Mouse (Mus musculus) MEL (cell line): ENCODE measurements around the gene Fn1. TPM values are rescaled to one million over a fixed set of nuclear protein-coding genes. Genes with fewer than 3 reads are reported as not detected.

Experiments used
- DNase-seq: peaks from one replicate; pipeline ENCODE4 v3.0.0; 2011; ENCODE audit warnings: low read depth, low spot score
- H3K27ac ChIP-seq: 2 replicates; pipeline ENCODE4 v1.5.1; 2012; ENCODE audit warnings: low read depth, mild to moderate bottlenecking, control low read depth, low read length, moderate library complexity; ENCODE audit not compliant: control insufficient read depth
- H3K27me3 ChIP-seq, 2 experiments: fragments of 150-350 bp in 1 of 2; sonication (generic) in 1 of 2; 2 replicates each; pipeline ENCODE4 v1.6.1; 2012; ENCODE audit warnings: low read length in 2 of 2, mild to moderate bottlenecking in 2 of 2, improper control_type of control experiment in 1 of 2, moderate library complexity in 1 of 2; ENCODE audit not compliant: insufficient read depth in 2 of 2, control insufficient read depth in 1 of 2
- H3K36me3 ChIP-seq, 2 experiments: 2 replicates each; pipeline ENCODE4 v1.6.1; 2012 to 2014; ENCODE audit warnings: low read length in 2 of 2, improper control_type of control experiment in 1 of 2, inconsistent platforms in 1 of 2, mild to moderate bottlenecking in 1 of 2; ENCODE audit not compliant: insufficient read depth in 2 of 2, control insufficient read depth in 1 of 2
- H3K4me1 ChIP-seq, 2 experiments: fragments of 150-350 bp in 1 of 2; sonication (generic) in 1 of 2; 2 replicates each; pipeline ENCODE4 v1.6.1; 2012; ENCODE audit warnings: low read length in 2 of 2, improper control_type of control experiment in 1 of 2, mild to moderate bottlenecking in 1 of 2; ENCODE audit not compliant: insufficient read depth in 2 of 2, control insufficient read depth in 1 of 2
- H3K4me3 ChIP-seq, 2 experiments: fragments of 150-350 bp in 1 of 2; sonication (generic) in 1 of 2; 2 replicates each; pipeline ENCODE4 v1.5.1; 2012; ENCODE audit warnings: low read depth in 2 of 2, low read length in 2 of 2, mild to moderate bottlenecking in 2 of 2, moderate library complexity in 2 of 2, control low read depth in 1 of 2, improper control_type of control experiment in 1 of 2; ENCODE audit not compliant: control insufficient read depth in 1 of 2, insufficient read depth in 1 of 2
- H3K79me2 ChIP-seq: 2 replicates; pipeline ENCODE4 v1.6.1; 2012; ENCODE audit warnings: mild to moderate bottlenecking, low read length, moderate library complexity; ENCODE audit not compliant: control insufficient read depth, poor library complexity, insufficient read depth
- H3K9ac ChIP-seq: 2 replicates; pipeline ENCODE4 v1.6.1; 2012; ENCODE audit warnings: low read depth, mild to moderate bottlenecking, control low read depth, low read length, moderate library complexity; ENCODE audit not compliant: control insufficient read depth, poor library complexity, severe bottlenecking
- H3K9me3 ChIP-seq: fragments of 150-350 bp; sonication (generic); replicated peaks from 2 replicates; pipeline ENCODE4 v1.6.1; 2012; ENCODE audit warnings: mild to moderate bottlenecking, low read length, improper control_type of control experiment, moderate library complexity; ENCODE audit not compliant: insufficient read depth
- BHLHE40 ChIP-seq: IDR thresholded peaks from 2 replicates; pipeline ENCODE4 v1.6.1; 2012; ENCODE audit warnings: low read depth, mild to moderate bottlenecking, inconsistent platforms, low read length, improper control_type of control experiment, borderline replicate concordance
- CHD1 ChIP-seq: IDR thresholded peaks from 2 replicates; pipeline ENCODE4 v1.6.1; 2012; ENCODE audit warnings: low read depth, mild to moderate bottlenecking, inconsistent platforms, low read length, improper control_type of control experiment
- CHD2 ChIP-seq: IDR thresholded peaks from 2 replicates; pipeline ENCODE4 v1.6.1; 2011; ENCODE audit warnings: low read length, improper control_type of control experiment
- CTCF ChIP-seq, 3 experiments: IDR thresholded peaks in 2 of 3; conservative IDR thresholded peaks in 1 of 3; 2 replicates each; pipeline ENCODE4 v1.5.1; 2011 to 2012; ENCODE audit warnings: low read length in 3 of 3, low read depth in 2 of 3, mild to moderate bottlenecking in 2 of 3, improper control_type of control experiment in 1 of 3, inconsistent platforms in 1 of 3, mixed read lengths in 1 of 3, moderate library complexity in 1 of 3; ENCODE audit not compliant: control insufficient read depth in 1 of 3, insufficient read depth in 1 of 3, poor library complexity in 1 of 3, severe bottlenecking in 1 of 3
- E2F4 ChIP-seq: IDR thresholded peaks from 2 replicates; pipeline ENCODE4 v1.6.1; 2011; ENCODE audit warnings: low read depth, low read length, improper control_type of control experiment, borderline replicate concordance
- ELF1 ChIP-seq: IDR thresholded peaks from 2 replicates; pipeline ENCODE4 v1.6.1; 2014; ENCODE audit warnings: low read depth, mild to moderate bottlenecking, inconsistent platforms, low read length, improper control_type of control experiment, moderate library complexity
- ETS1 ChIP-seq: IDR thresholded peaks from 2 replicates; pipeline ENCODE4 v1.6.1; 2012; ENCODE audit warnings: low read depth, mild to moderate bottlenecking, inconsistent platforms, low read length, improper control_type of control experiment, moderate library complexity
- GABPA ChIP-seq: IDR thresholded peaks from 2 replicates; pipeline ENCODE4 v1.6.1; 2012; ENCODE audit warnings: low read depth, mild to moderate bottlenecking, inconsistent platforms, low read length, improper control_type of control experiment, moderate library complexity
- GATA1 ChIP-seq: IDR thresholded peaks from 2 replicates; pipeline ENCODE4 v1.6.1; 2011; ENCODE audit warnings: low read depth, low read length, improper control_type of control experiment
- HCFC1 ChIP-seq: IDR thresholded peaks from 2 replicates; pipeline ENCODE4 v1.6.1; 2012; ENCODE audit warnings: low read depth, mild to moderate bottlenecking, inconsistent platforms, low read length, improper control_type of control experiment, moderate library complexity
- JUND ChIP-seq: IDR thresholded peaks from 2 replicates; pipeline ENCODE4 v1.6.1; 2011; ENCODE audit warnings: low read depth, mild to moderate bottlenecking, improper control_type of control experiment, low read length
- KAT2A ChIP-seq: conservative IDR thresholded peaks from 2 replicates; pipeline ENCODE4 v1.6.1; 2012; ENCODE audit warnings: low read depth, low read length, improper control_type of control experiment, inconsistent platforms
- MAX ChIP-seq: IDR thresholded peaks from 2 replicates; pipeline ENCODE4 v1.6.1; 2011; ENCODE audit warnings: low read length, improper control_type of control experiment
- MAZ ChIP-seq: IDR thresholded peaks from 2 replicates; pipeline ENCODE4 v1.6.1; 2012; ENCODE audit warnings: low read depth, mild to moderate bottlenecking, inconsistent platforms, low read length, improper control_type of control experiment
- MEF2A ChIP-seq: IDR thresholded peaks from 2 replicates; pipeline ENCODE4 v1.6.1; 2014; ENCODE audit warnings: low read depth, mild to moderate bottlenecking, inconsistent platforms, low read length, improper control_type of control experiment; ENCODE audit not compliant: poor library complexity, insufficient replicate concordance, severe bottlenecking; ENCODE audit errors: extremely low read depth
- MXI1 ChIP-seq: IDR thresholded peaks from 2 replicates; pipeline ENCODE4 v1.6.1; 2011; ENCODE audit warnings: mild to moderate bottlenecking, low read depth, low read length, improper control_type of control experiment
- MYB ChIP-seq: IDR thresholded peaks from 2 replicates; pipeline ENCODE4 v1.6.1; 2011; ENCODE audit warnings: mild to moderate bottlenecking, low read depth, low read length, improper control_type of control experiment
- MYC ChIP-seq: IDR thresholded peaks from 2 replicates; pipeline ENCODE4 v1.6.1; 2011; ENCODE audit warnings: low read depth, mild to moderate bottlenecking, low read length, improper control_type of control experiment, moderate library complexity
- NELFE ChIP-seq: IDR thresholded peaks from 2 replicates; pipeline ENCODE4 v1.6.1; 2011; ENCODE audit warnings: low read depth, low read length, improper control_type of control experiment
- NRF1 ChIP-seq: IDR thresholded peaks from 2 replicates; pipeline ENCODE4 v1.6.1; 2014; ENCODE audit warnings: low read depth, mild to moderate bottlenecking, inconsistent platforms, low read length, improper control_type of control experiment, moderate library complexity; ENCODE audit not compliant: poor library complexity, insufficient read depth, severe bottlenecking
- POLR2A ChIP-seq, 2 experiments: IDR thresholded peaks; 2 replicates each; pipeline ENCODE4 v1.6.1; 2011 to 2012; ENCODE audit warnings: low read length in 2 of 2, mild to moderate bottlenecking in 2 of 2, control low read depth in 1 of 2, improper control_type of control experiment in 1 of 2, low read depth in 1 of 2, moderate library complexity in 1 of 2; ENCODE audit not compliant: control insufficient read depth in 1 of 2, insufficient read depth in 1 of 2, poor library complexity in 1 of 2
- POLR2AphosphoS2 ChIP-seq: IDR thresholded peaks from 2 replicates; pipeline ENCODE4 v1.6.1; 2011; ENCODE audit warnings: low read length, improper control_type of control experiment
- POLR2AphosphoS5 ChIP-seq: IDR thresholded peaks from 2 replicates; pipeline ENCODE4 v1.6.1; 2012; ENCODE audit warnings: low read depth, borderline replicate concordance, mild to moderate bottlenecking, inconsistent platforms, low read length, moderate library complexity, mixed read lengths
- RAD21 ChIP-seq: IDR thresholded peaks from 2 replicates; pipeline ENCODE4 v1.6.1; 2011; ENCODE audit warnings: mild to moderate bottlenecking, low read depth, low read length, improper control_type of control experiment
- RCOR1 ChIP-seq: IDR thresholded peaks from 2 replicates; pipeline ENCODE4 v1.6.1; 2012; ENCODE audit warnings: low read depth, mild to moderate bottlenecking, inconsistent platforms, low read length, improper control_type of control experiment
- SMC3 ChIP-seq: IDR thresholded peaks from 2 replicates; pipeline ENCODE4 v1.6.1; 2011; ENCODE audit warnings: low read depth, low read length, improper control_type of control experiment
- TAL1 ChIP-seq: IDR thresholded peaks from 2 replicates; pipeline ENCODE4 v1.6.1; 2012; ENCODE audit warnings: mild to moderate bottlenecking, inconsistent platforms, low read length, moderate library complexity, mixed read lengths
- TBP ChIP-seq: IDR thresholded peaks from 2 replicates; pipeline ENCODE4 v1.8.0; 2011; ENCODE audit warnings: low read depth, low read length, improper control_type of control experiment
- TCF12 ChIP-seq: IDR thresholded peaks from 2 replicates; pipeline ENCODE4 v1.6.1; 2014; ENCODE audit warnings: low read depth, mild to moderate bottlenecking, inconsistent platforms, low read length, improper control_type of control experiment, moderate library complexity
- UBTF ChIP-seq: IDR thresholded peaks from 2 replicates; pipeline ENCODE4 v1.6.1; 2012; ENCODE audit warnings: low read depth, mild to moderate bottlenecking, inconsistent platforms, low read length, improper control_type of control experiment, moderate library complexity, borderline replicate concordance; ENCODE audit not compliant: insufficient read depth
- USF1 ChIP-seq: IDR thresholded peaks from 2 replicates; pipeline ENCODE4 v1.6.1; 2014; ENCODE audit warnings: low read depth, mild to moderate bottlenecking, inconsistent platforms, low read length, improper control_type of control experiment, moderate library complexity
- USF2 ChIP-seq, 2 experiments: IDR thresholded peaks; 2 replicates each; pipeline ENCODE4 v1.6.1; 2011 to 2012; ENCODE audit warnings: improper control_type of control experiment in 2 of 2, low read length in 2 of 2, borderline replicate concordance in 1 of 2, inconsistent platforms in 1 of 2, low read depth in 1 of 2, mild to moderate bottlenecking in 1 of 2; ENCODE audit not compliant: insufficient read depth in 1 of 2
- ZC3H11A ChIP-seq: IDR thresholded peaks from 2 replicates; pipeline ENCODE4 v1.6.1; 2012; ENCODE audit warnings: low read depth, mild to moderate bottlenecking, inconsistent platforms, low read length, improper control_type of control experiment
- ZKSCAN1 ChIP-seq: IDR thresholded peaks from 2 replicates; pipeline ENCODE4 v1.6.1; 2012; ENCODE audit warnings: low read depth, mild to moderate bottlenecking, inconsistent platforms, low read length, improper control_type of control experiment, moderate library complexity
- ZNF384 ChIP-seq: IDR thresholded peaks from 2 replicates; pipeline ENCODE4 v1.6.1; 2012; ENCODE audit warnings: low read depth, mild to moderate bottlenecking, inconsistent platforms, low read length, improper control_type of control experiment
- polyA plus RNA-seq, 2 experiments: library from polyadenylated mRNA; stranded (reverse) in 1 of 2; unstranded in 1 of 2; fragments of >175 nt in 1 of 2; fragments of >200 nt in 1 of 2; gene quantifications; 2 replicates each; pipeline versions ENCODE4 v1.2.1 to v1.2.4; 2012; ENCODE audit warnings: low replicate concordance in 2 of 2, low read depth in 1 of 2; ENCODE audit not compliant: insufficient read length in 2 of 2, insufficient read depth in 1 of 2, missing spikeins in 1 of 2
- total RNA-seq: library from RNA; depleted of rRNA; stranded (reverse); fragments of 300-350 nt; gene quantifications from 2 replicates; pipeline ENCODE4 v1.2.3, GENCODE M21; 2012

Fn1 gene
- total and polyA plus RNA-seq, 3 experiments = 0.56 TPM; not detected in 2

- peaks cover 20 to 26% of the 10 kb centered on the region in 2 experiments for H3K36me3 ChIP-seq
- peak within 1 kb of the TSS; percentile 69 to 74 for H3K4me3 ChIP-seq
- H3K79me2 ChIP-seq = peaks cover 38% of the 10 kb centered on the region
- H3K4me1 ChIP-seq = peaks cover 0 to 6% of the 10 kb centered on the region in 2 experiments; a peak in 3 of 4 replicates
- H3K9me3 ChIP-seq = no peaks in the 10 kb centered on the region
- peak within 1 kb of the TSS; percentile 87 for H3K9ac ChIP-seq
- peak within 1 kb of the TSS; percentile 53 for H3K27ac ChIP-seq
- DNase-seq = peak; percentile 98
- H3K27me3 ChIP-seq = no peaks in the 10 kb centered on the region
- peak; percentile 59; the same call in 1 of the 2 replicates for TF ChIP-seq TBP
- peak; percentile 50; the same call in 1 of the 2 replicates for TF ChIP-seq BHLHE40
- no peak for TF ChIP-seq ZNF384
- TF ChIP-seq NRF1 = 0 out of 2 replicates have a peak, but pooled peaks have one; percentile 36
- TF ChIP-seq USF1 = peak; percentile 98
- TF ChIP-seq ZC3H11A = no peak
- peak; percentile 73 for TF ChIP-seq HCFC1
- TF ChIP-seq TAL1 = no peak
- no peak; the same call in 1 of the 2 replicates for TF ChIP-seq POLR2AphosphoS2
- TF ChIP-seq KAT2A = peak; percentile 12; the same call in 1 of the 2 replicates
- TF ChIP-seq MAX = peak; percentile 99
- peak; percentile 69 to 83 for TF ChIP-seq POLR2A (IDR thresholded peaks at IDR 0.05; ENCODE audit: control insufficient read depth in 1 of 2, insufficient read depth in 1 of 2, low read depth in 1 of 2, low read length in 2 of 2, poor library complexity in 1 of 2)
- TF ChIP-seq MEF2A = no peak
- TF ChIP-seq MAZ = 0 out of 2 replicates have a peak, but pooled peaks have one; percentile 7
- no peak for TF ChIP-seq RAD21
- TF ChIP-seq ETS1 = no peak
- TF ChIP-seq UBTF = no peak
- no peak for TF ChIP-seq JUND
- TF ChIP-seq GABPA = no peak
- TF ChIP-seq POLR2AphosphoS5 = no peak
- no peak for TF ChIP-seq MYB
- peak; percentile 80 for TF ChIP-seq NELFE
- TF ChIP-seq RCOR1 = no peak
- TF ChIP-seq CTCF (IDR thresholded peaks at IDR 0.05 in 2 of 3, conservative IDR thresholded peaks at IDR 0.05 in 1 of 3; ENCODE audit: control insufficient read depth in 1 of 3, insufficient read depth in 1 of 3, low read depth in 2 of 3, low read length in 3 of 3, poor library complexity in 1 of 3, severe bottlenecking in 1 of 3) = no peak
- no peak for TF ChIP-seq SMC3
- peak; percentile 46 for TF ChIP-seq CHD2
- peak; percentile 51 to 79; a peak in 3 of 4 replicates for TF ChIP-seq USF2 (IDR thresholded peaks at IDR 0.05; ENCODE audit: borderline replicate concordance in 1 of 2, insufficient read depth in 1 of 2, low read depth in 1 of 2, low read length in 2 of 2)
- TF ChIP-seq CHD1 = no peak
- no peak for TF ChIP-seq GATA1
- peak; percentile 99 for TF ChIP-seq MXI1
- TF ChIP-seq E2F4 = peak; percentile 62; the same call in 1 of the 2 replicates
- peak; percentile 95 for TF ChIP-seq MYC
- peak; percentile 62 for TF ChIP-seq ELF1
- no peak for TF ChIP-seq TCF12
- no peak for TF ChIP-seq ZKSCAN1
Observed at GRCm38 (mm10) chr1:71556688-71557612, 96.0 kb downstream of the Fn1 start, which contains the start of gene Atic. Gene Atic (plus strand): TSS chr1:71557150.
